In the genomic region with DNA sequence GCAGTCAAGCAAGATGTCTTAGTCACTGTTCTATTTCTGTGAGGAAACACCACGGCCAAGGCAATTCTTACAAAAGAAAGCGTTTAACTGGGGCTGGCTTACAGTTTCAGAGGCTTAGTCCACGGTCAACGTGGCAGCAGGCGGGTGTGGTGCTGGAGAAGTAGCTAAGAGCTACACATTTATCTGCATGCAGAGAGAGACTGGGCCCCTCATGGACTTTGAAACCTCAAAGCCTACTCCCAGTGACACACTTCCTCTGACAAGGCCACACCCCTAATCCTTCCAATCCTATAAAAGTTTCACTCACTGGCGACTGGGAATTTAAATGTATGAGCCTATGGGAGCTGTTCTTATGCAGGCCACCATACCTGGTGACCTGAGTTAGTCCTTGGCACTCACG, we compare ENCODE assay signal across 14 mouse cellular contexts.
"Had no signal": no experiment of that assay in that cellular context is flagged by ENCODE, and none has a peak within 500 bp of the region (broad histone marks: within the 10 kb centered on the region; RNA-seq: fewer than 3 reads in every experiment).

No protein-coding gene starts in this region.

- H3K27me3 ChIP-seq: limb, embryonic 15.5 days; midbrain, embryonic 13.5 days; neural tube, embryonic 15.5 days had no signal

- ATAC-seq: inflammation-experienced regulatory T-cells, adult 6 months; lung, postnatal 0 days; midbrain, embryonic 13.5 days had no signal

- H3K4me3 ChIP-seq: left cerebral cortex, adult 2 months; limb, embryonic 15.5 days; midbrain, embryonic 13.5 days; myocyte; neural tube, embryonic 15.5 days had no signal

- H3K9me3 ChIP-seq: limb, embryonic 15.5 days; midbrain, embryonic 13.5 days; neural tube, embryonic 15.5 days had no signal

- H3K4me1 ChIP-seq: midbrain, embryonic 13.5 days; neural tube, embryonic 15.5 days had no signal

- H3K36me3 ChIP-seq: limb, embryonic 15.5 days; midbrain, embryonic 13.5 days; neural tube, embryonic 15.5 days had no signal

- H3K4me2 ChIP-seq: limb, embryonic 15.5 days; midbrain, embryonic 13.5 days; neural tube, embryonic 15.5 days had no signal

- H3K27ac ChIP-seq: left cerebral cortex, adult 2 months; limb, embryonic 15.5 days; midbrain, embryonic 13.5 days; neural tube, embryonic 15.5 days had no signal

- H3K9ac ChIP-seq: limb, embryonic 15.5 days; midbrain, embryonic 13.5 days; neural tube, embryonic 15.5 days had no signal

- DNase-seq: kidney, adult 2 months; kidney, postnatal 25 days; lung, adult 2 months; lung, postnatal 36 days; right cerebral cortex, adult 18-20 months; spleen, adult 18-20 months; thymus, postnatal 4 days had no signal
